Mouse (Mus musculus): ENCODE data around the gene 1700025G04Rik.

DNA sequence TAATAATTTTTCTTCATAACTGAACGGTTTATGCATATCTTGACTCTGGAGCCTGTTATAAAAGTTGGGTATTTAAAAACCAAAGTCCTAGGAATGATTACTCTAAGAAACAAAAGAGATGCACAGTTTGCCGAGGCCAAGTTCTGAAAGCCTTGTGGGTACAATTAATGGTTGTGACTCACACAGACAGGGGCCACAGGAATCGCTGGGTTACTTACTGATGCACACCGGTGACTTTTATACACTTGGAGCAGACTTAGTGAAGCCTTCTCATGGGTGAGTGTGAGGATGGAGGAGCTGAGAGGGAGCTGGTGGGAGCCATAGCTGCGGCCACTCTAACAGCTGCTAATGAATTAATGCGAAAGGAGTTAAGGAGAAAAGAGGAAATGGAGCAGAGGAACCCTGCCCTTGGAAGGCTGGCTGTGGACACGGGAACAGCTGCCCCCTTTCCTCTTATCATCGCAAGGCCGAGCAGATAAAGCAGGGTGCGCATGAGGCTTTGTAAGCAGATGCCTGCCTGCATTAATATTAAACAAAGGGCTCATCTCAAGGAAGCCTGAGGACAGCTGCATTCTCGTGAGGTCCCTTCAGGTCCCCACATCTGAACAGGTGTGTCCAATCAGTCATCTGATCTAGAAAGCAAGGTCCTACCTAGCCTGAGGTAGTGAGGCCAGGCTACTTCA, 146.8 kb downstream of the 1700025G04Rik start:
- TF ChIP-seq CTCF (IDR thresholded peaks at IDR 0.05; ENCODE audit: low read depth) = no peak
- TF ChIP-seq EP300 (IDR thresholded peaks at IDR 0.05; ENCODE audit: low read depth) = no peak

Data from heart, postnatal 0 days (tissue).